Mouse (Mus musculus) lung, adult 2 months (tissue): Measurements from ENCODE around the gene H2-M10.6.

Source experiments
- CTCF ChIP-seq: fragments of 200-500 bp; IDR thresholded peaks from 2 replicates; pipeline ENCODE4 v1.5.1; 2011; ENCODE audit warnings: mild to moderate bottlenecking, low read length, control low read depth; ENCODE audit not compliant: insufficient read depth
- POLR2A ChIP-seq: fragments of 200-500 bp; IDR thresholded peaks from 2 replicates; pipeline ENCODE4 v1.6.1; 2011; ENCODE audit warnings: low read depth, mild to moderate bottlenecking, control low read depth, low read length, borderline replicate concordance; ENCODE audit errors: extremely low read depth

DNA sequence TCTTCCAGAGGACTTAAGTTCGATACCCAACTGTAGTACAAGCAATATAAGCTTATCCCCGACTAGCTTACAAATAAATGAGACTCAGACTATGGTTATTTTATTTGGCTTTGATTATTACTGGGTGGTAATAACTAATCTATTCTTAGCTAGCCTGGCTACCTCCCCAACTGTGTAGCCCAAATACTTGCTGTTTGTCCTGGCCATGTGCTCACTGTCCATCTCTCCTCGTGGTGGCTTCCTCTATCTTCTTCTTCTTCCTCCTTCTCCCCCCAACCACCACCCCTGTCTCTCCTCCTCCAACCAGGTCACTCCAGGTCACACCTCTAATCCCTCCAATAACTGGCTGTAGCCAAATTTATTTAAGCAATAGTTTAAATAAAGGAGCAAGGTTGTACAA, 18.5 kb downstream of the H2-M10.6 start:
- TF ChIP-seq CTCF: no peak
- no peak for TF ChIP-seq POLR2A
